Mouse (Mus musculus) embryonic fibroblast, embryonic 13.5 days (primary cell): Measurements from ENCODE around the gene Krtap19-1.

Experiments used
- CTCF ChIP-seq: IDR thresholded peaks from 2 replicates; pipeline ENCODE4 v1.5.1; 2011; ENCODE audit warnings: mild to moderate bottlenecking, control low read depth, low read length, moderate library complexity, borderline replicate concordance; ENCODE audit not compliant: insufficient read depth
- POLR2A ChIP-seq: IDR thresholded peaks from 2 replicates; pipeline ENCODE4 v1.6.1; 2011; ENCODE audit warnings: low read depth, mild to moderate bottlenecking, control low read depth, low read length, moderate library complexity

GRCm38 (mm10) chr16:88851450-88851849 is 17.8 kb downstream of the Krtap19-1 start:
- TF ChIP-seq CTCF (peak; percentile 26; the same call in 1 of the 2 replicates), POLR2A (no peak)
